Mouse (Mus musculus): Measurements from ENCODE around the gene Pds5b. TPM values are rescaled to one million over a fixed set of nuclear protein-coding genes. Genes with fewer than 3 reads are reported as not detected.
"Not testable (repeated sequence)": the region's sequence is repeated elsewhere in the genome, so short reads cannot be mapped to it uniquely, and the experiment has no call there.

Pds5b gene
- total and polyA plus RNA-seq, 3 experiments = 3.7 to 16.1 (median 15.6) TPM

- Histone ChIP-seq H3K36me3 (ENCODE audit: control insufficient read depth, insufficient read depth, low read length) (no peaks in the 10 kb centered on the region; the same call in 1 of the 2 replicates), H3K27me3 (ENCODE audit: control insufficient read depth, insufficient read depth, low read length) (no peaks in the 10 kb centered on the region), H3K79me2 (replicated peaks; ENCODE audit: control insufficient read depth, insufficient read depth, low read length) (peaks cover 6% of the 10 kb centered on the region), H3K9ac (ENCODE audit: low read depth, low read length) (no peak overlapping the region), H3K27ac (no peak overlapping the region), H3K4me1 (ENCODE audit: control insufficient read depth, insufficient read depth, low read length) (peaks cover 2% of the 10 kb centered on the region; the same call in 1 of the 2 replicates), H3K4me3 (no peak overlapping the region)
- TF ChIP-seq POLR2A (IDR thresholded peaks at IDR 0.05; ENCODE audit: insufficient read depth, low read depth, low read length) (no peak), EP300 (IDR thresholded peaks at IDR 0.05; ENCODE audit: insufficient read depth, low read depth, low read length) (no peak), CTCF (IDR thresholded peaks at IDR 0.05) (no peak)
- WGBS = 80% methylated on average over 4 of the region's 4 CpGs
- DNase-seq = no peak
- intact Hi-C loops (cut with DNase I) = no loop called here
These were observed 38.0 kb downstream of the Pds5b start for GRCm38 (mm10) chr5:150711503-150711902.

GRCm38 (mm10) chr5:150713431-150713830, 39.9 kb downstream of the Pds5b start:
- Histone ChIP-seq H3K36me3 (ENCODE audit: control insufficient read depth, insufficient read depth, low read length) (no peaks in the 10 kb centered on the region; the same call in 1 of the 2 replicates), H3K27me3 (ENCODE audit: control insufficient read depth, insufficient read depth, low read length) (no peaks in the 10 kb centered on the region), H3K4me3 (no peak overlapping the region), H3K9ac (ENCODE audit: low read depth, low read length) (no peak overlapping the region), H3K4me1 (ENCODE audit: control insufficient read depth, insufficient read depth, low read length) (0 out of 2 replicates have a peak, but pooled peaks cover 1% of the 10 kb centered on the region), H3K27ac (no peak overlapping the region), H3K79me2 (replicated peaks; ENCODE audit: control insufficient read depth, insufficient read depth, low read length) (peaks cover 2% of the 10 kb centered on the region; the same call in 1 of the 2 replicates)
- intact Hi-C loops (cut with DNase I) = no loop called here
- TF ChIP-seq EP300 (IDR thresholded peaks at IDR 0.05; ENCODE audit: insufficient read depth, low read depth, low read length) = no peak
- no peak for TF ChIP-seq POLR2A (IDR thresholded peaks at IDR 0.05; ENCODE audit: insufficient read depth, low read depth, low read length)
- TF ChIP-seq CTCF (IDR thresholded peaks at IDR 0.05) = no peak
- no peak for DNase-seq

GRCm38 (mm10) chr5:150717775-150718174, 44.2 kb downstream of the Pds5b start:
- Histone ChIP-seq H3K9ac (ENCODE audit: low read depth, low read length) (no peak overlapping the region), H3K4me1 (ENCODE audit: control insufficient read depth, insufficient read depth, low read length) (0 out of 2 replicates have a peak, but pooled peaks cover 1% of the 10 kb centered on the region), H3K79me2 (replicated peaks; ENCODE audit: control insufficient read depth, insufficient read depth, low read length) (no peaks in the 10 kb centered on the region; the same call in 1 of the 2 replicates), H3K36me3 (ENCODE audit: control insufficient read depth, insufficient read depth, low read length) (no peaks in the 10 kb centered on the region; the same call in 1 of the 2 replicates), H3K27ac (no peak overlapping the region), H3K4me3 (no peak overlapping the region), H3K27me3 (ENCODE audit: control insufficient read depth, insufficient read depth, low read length) (no peaks in the 10 kb centered on the region)
- WGBS = 25% methylated on average over 4 of the region's 4 CpGs
- no peak for DNase-seq
- TF ChIP-seq POLR2A (IDR thresholded peaks at IDR 0.05; ENCODE audit: insufficient read depth, low read depth, low read length) (no peak), CTCF (IDR thresholded peaks at IDR 0.05) (peak; percentile 77)
- intact Hi-C loops (cut with DNase I) = loop anchor here (5.0 kb wide), 1 partner anchor 45 kb away; the partner anchor contains the start of gene Pds5b

- no peak for DNase-seq
- Histone ChIP-seq H3K4me3 (no peak overlapping the region), H3K4me1 (ENCODE audit: control insufficient read depth, insufficient read depth, low read length) (no peaks in the 10 kb centered on the region), H3K27me3 (ENCODE audit: control insufficient read depth, insufficient read depth, low read length) (no peaks in the 10 kb centered on the region), H3K36me3 (ENCODE audit: control insufficient read depth, insufficient read depth, low read length) (no peaks in the 10 kb centered on the region; the same call in 1 of the 2 replicates), H3K27ac (no peak overlapping the region), H3K9ac (ENCODE audit: low read depth, low read length) (no peak overlapping the region), H3K79me2 (replicated peaks; ENCODE audit: control insufficient read depth, insufficient read depth, low read length) (no peaks in the 10 kb centered on the region)
- TF ChIP-seq POLR2A (IDR thresholded peaks at IDR 0.05; ENCODE audit: insufficient read depth, low read depth, low read length) = no peak
- TF ChIP-seq EP300 (IDR thresholded peaks at IDR 0.05; ENCODE audit: insufficient read depth, low read depth, low read length) = no peak
- no peak for TF ChIP-seq CTCF (IDR thresholded peaks at IDR 0.05)
- WGBS = 77% methylated on average over 1 of the region's 1 CpGs
- intact Hi-C loops (cut with DNase I) = no loop called here
These were observed 51.1 kb downstream of the Pds5b start for GRCm38 (mm10) chr5:150724641-150725040.

- DNase-seq; H3K27ac ChIP-seq; H3K27me3 ChIP-seq (ENCODE audit: control insufficient read depth, insufficient read depth, low read length); H3K36me3 ChIP-seq (ENCODE audit: control insufficient read depth, insufficient read depth, low read length); H3K79me2 ChIP-seq (replicated peaks; ENCODE audit: control insufficient read depth, insufficient read depth, low read length); H3K9ac ChIP-seq (ENCODE audit: low read depth, low read length); intact Hi-C loops (cut with DNase I); H3K4me1 ChIP-seq (ENCODE audit: control insufficient read depth, insufficient read depth, low read length); H3K4me3 ChIP-seq: not testable (repeated sequence)
- whole genome bisulfite sequencing = 90% methylated on average over 3 of the region's 3 CpGs
These were observed 63.5 kb downstream of the Pds5b start for GRCm38 (mm10) chr5:150737028-150737427.

- Histone ChIP-seq H3K4me3 (no peak overlapping the region), H3K27ac (no peak overlapping the region), H3K36me3 (ENCODE audit: control insufficient read depth, insufficient read depth, low read length) (no peaks in the 10 kb centered on the region), H3K79me2 (replicated peaks; ENCODE audit: control insufficient read depth, insufficient read depth, low read length) (no peaks in the 10 kb centered on the region), H3K27me3 (ENCODE audit: control insufficient read depth, insufficient read depth, low read length) (no peaks in the 10 kb centered on the region), H3K4me1 (ENCODE audit: control insufficient read depth, insufficient read depth, low read length) (no peaks in the 10 kb centered on the region), H3K9ac (ENCODE audit: low read depth, low read length) (no peak overlapping the region)
- intact Hi-C loops (cut with DNase I) = no loop called here
- TF ChIP-seq POLR2A (IDR thresholded peaks at IDR 0.05; ENCODE audit: insufficient read depth, low read depth, low read length) (no peak), CTCF (IDR thresholded peaks at IDR 0.05) (no peak), EP300 (IDR thresholded peaks at IDR 0.05; ENCODE audit: insufficient read depth, low read depth, low read length) (no peak)
- no peak for DNase-seq
- 83% methylated on average over 7 of the region's 7 CpGs for WGBS
These were observed 65.8 kb downstream of the Pds5b start for GRCm38 (mm10) chr5:150739311-150739710.
